Mouse (Mus musculus) heart, postnatal 0 days (tissue): ENCODE measurements at regions not wholly inside any gene's neighbourhood (a gene's known extent, or its start where the extent isn't known, plus 50 kb on each side); places are given as distances from the start of the nearest gene placed in this dataset.

Source experiments
- CTCF ChIP-seq: IDR thresholded peaks from 2 replicates; pipeline ENCODE4 v1.5.1; 2016; ENCODE audit warnings: antibody characterized with exemption, control low read depth, low read depth
- EP300 ChIP-seq: IDR thresholded peaks from 2 replicates; pipeline ENCODE4 v1.6.1; 2016; ENCODE audit warnings: antibody characterized with exemption, low read depth

DNA sequence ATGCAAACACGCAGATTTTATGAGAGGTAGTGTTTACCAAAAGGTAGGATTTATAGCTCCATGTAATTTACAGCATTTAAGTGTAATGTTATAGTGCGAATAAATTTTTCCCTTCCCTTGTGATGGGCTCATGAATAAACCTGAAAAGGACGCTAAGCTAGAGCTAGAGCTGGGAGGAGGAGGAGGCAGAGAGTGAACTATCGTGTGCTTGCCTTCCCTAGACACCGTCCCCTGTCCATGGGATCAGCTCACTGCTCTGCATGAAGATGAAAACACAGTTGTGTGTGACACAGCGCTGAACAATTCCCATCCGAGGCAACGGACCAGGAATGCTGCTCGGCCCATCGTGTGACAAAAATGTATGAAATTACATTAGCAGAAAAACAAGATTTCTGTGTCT, 81.7 kb upstream of the Ifngr1 start:
- no peak for TF ChIP-seq CTCF
- TF ChIP-seq EP300, result no peak
